Mouse (Mus musculus): ENCODE measurements around the gene Fam227b. TPM values are rescaled to one million over a fixed set of nuclear protein-coding genes. Genes with fewer than 3 reads are reported as not detected.

Fam227b gene
- polyA plus RNA-seq, 1 experiment = not detected

DNA sequence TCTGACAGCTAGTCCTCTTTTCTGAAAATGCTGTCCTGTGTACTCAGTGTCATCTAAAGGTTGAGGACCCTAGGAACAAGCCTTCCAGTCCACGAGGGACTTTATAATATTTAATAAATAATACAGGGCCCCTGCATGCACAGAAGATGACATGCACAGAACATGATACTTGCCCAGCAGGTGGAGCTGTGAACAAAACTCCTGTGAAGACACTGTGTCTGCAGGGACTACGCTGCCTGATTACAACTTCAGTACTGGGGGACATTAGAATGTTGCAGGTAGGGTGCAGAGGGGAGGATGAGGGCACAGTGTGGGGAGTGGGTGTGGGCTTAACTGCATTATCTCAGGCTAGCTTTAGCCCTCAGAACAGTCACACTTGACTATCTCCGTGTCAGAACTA, 145.7 kb downstream of the Fam227b start:
- no peaks in the 10 kb centered on the region for H3K36me3 ChIP-seq (ENCODE audit: control insufficient read depth, insufficient read depth, low read length)
- no peaks in the 10 kb centered on the region for H3K27me3 ChIP-seq (replicated peaks; ENCODE audit: control insufficient read depth, insufficient read depth, low read length)
- H3K27ac ChIP-seq (ENCODE audit: insufficient read depth, low read depth, low read length) = no peak overlapping the region
- peaks cover 4% of the 10 kb centered on the region; the same call in 1 of the 2 replicates for H3K4me1 ChIP-seq (ENCODE audit: control insufficient read depth, insufficient read depth, low read length)
- no peak overlapping the region for H3K4me3 ChIP-seq (ENCODE audit: insufficient read depth, low read depth, low read length)
- no peak for TF ChIP-seq POLR2A (IDR thresholded peaks at IDR 0.05; ENCODE audit: low read depth, low read length)
- peak; percentile 59 for TF ChIP-seq CTCF (conservative IDR thresholded peaks at IDR 0.05; ENCODE audit: insufficient read depth, insufficient read length, low read depth, low read length)
- peak; percentile 44 for DNase-seq
- WGBS = 37% methylated on average over 3 of the region's 3 CpGs

DNA sequence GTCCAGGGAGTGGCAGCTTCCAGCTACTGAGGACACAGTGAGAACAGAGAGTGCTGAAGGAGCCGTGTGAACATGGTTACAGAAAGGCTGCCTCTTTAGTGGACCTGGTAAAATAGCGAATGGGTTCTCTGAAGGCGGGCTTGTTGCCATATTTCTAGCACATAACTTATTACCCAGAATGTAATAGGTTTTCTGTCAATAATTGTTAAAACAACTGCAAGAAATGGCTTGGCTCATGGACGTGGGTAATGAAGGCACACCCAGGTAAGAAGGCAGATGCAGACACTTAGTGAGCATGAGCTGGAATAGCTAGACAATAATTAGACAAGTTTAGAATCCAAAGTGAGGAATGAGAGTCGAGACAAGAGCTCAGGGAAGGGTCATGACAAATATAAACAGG, 149.5 kb downstream of the Fam227b start:
- H3K4me1 ChIP-seq (ENCODE audit: control insufficient read depth, insufficient read depth, low read length) = peaks cover 4% of the 10 kb centered on the region; the same call in 1 of the 2 replicates
- no peak overlapping the region for H3K27ac ChIP-seq (ENCODE audit: insufficient read depth, low read depth, low read length)
- no peak overlapping the region for H3K4me3 ChIP-seq (ENCODE audit: insufficient read depth, low read depth, low read length)
- H3K27me3 ChIP-seq (replicated peaks; ENCODE audit: control insufficient read depth, insufficient read depth, low read length) = no peaks in the 10 kb centered on the region
- WGBS = 49% methylated on average over 5 of the region's 5 CpGs
- peak; percentile 69 for DNase-seq
- TF ChIP-seq CTCF (conservative IDR thresholded peaks at IDR 0.05; ENCODE audit: insufficient read depth, insufficient read length, low read depth, low read length) = no peak
- TF ChIP-seq POLR2A (IDR thresholded peaks at IDR 0.05; ENCODE audit: low read depth, low read length) = no peak
- H3K36me3 ChIP-seq (ENCODE audit: control insufficient read depth, insufficient read depth, low read length) = no peaks in the 10 kb centered on the region

GRCm38 (mm10) chr2:125975808-125976345, 175.9 kb downstream of the Fam227b start:
- Histone ChIP-seq H3K4me3 (ENCODE audit: insufficient read depth, low read depth, low read length) (no peak overlapping the region), H3K27ac (ENCODE audit: insufficient read depth, low read depth, low read length) (no peak overlapping the region), H3K27me3 (replicated peaks; ENCODE audit: control insufficient read depth, insufficient read depth, low read length) (no peaks in the 10 kb centered on the region), H3K4me1 (ENCODE audit: control insufficient read depth, insufficient read depth, low read length) (no peaks in the 10 kb centered on the region), H3K36me3 (ENCODE audit: control insufficient read depth, insufficient read depth, low read length) (peaks cover 2% of the 10 kb centered on the region; the same call in 1 of the 2 replicates)
- 46% methylated on average over 5 of the region's 5 CpGs for WGBS
- DNase-seq = no peak
- TF ChIP-seq CTCF (conservative IDR thresholded peaks at IDR 0.05; ENCODE audit: insufficient read depth, insufficient read length, low read depth, low read length) (no peak), POLR2A (IDR thresholded peaks at IDR 0.05; ENCODE audit: low read depth, low read length) (no peak)

DNA sequence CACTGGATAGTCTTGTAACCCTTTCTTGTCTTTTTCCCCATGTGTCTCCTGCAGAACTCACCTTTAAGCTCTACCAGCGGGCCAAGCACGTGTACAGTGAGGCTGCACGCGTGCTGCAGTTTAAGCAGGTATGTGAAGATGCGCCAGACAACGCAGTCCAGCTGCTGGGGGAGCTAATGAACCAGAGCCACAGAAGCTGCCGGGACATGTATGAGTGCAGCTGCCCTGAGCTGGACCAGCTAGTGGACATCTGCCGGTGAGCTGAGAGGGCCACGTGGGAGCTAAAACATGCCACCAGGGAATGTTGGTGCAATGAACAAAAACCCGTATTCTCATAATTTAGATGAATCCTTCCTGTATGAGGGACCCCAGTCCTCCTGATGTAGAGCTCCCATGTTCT, 176.6 kb downstream of the Fam227b start:
- 95% methylated on average over 10 of the region's 10 CpGs for WGBS
- Histone ChIP-seq H3K36me3 (ENCODE audit: control insufficient read depth, insufficient read depth, low read length) (peaks cover 2% of the 10 kb centered on the region; the same call in 1 of the 2 replicates), H3K27me3 (replicated peaks; ENCODE audit: control insufficient read depth, insufficient read depth, low read length) (no peaks in the 10 kb centered on the region), H3K4me1 (ENCODE audit: control insufficient read depth, insufficient read depth, low read length) (no peaks in the 10 kb centered on the region), H3K27ac (ENCODE audit: insufficient read depth, low read depth, low read length) (no peak overlapping the region), H3K4me3 (ENCODE audit: insufficient read depth, low read depth, low read length) (no peak overlapping the region)
- DNase-seq = no peak
- no peak for TF ChIP-seq POLR2A (IDR thresholded peaks at IDR 0.05; ENCODE audit: low read depth, low read length)
- no peak for TF ChIP-seq CTCF (conservative IDR thresholded peaks at IDR 0.05; ENCODE audit: insufficient read depth, insufficient read length, low read depth, low read length)

DNA sequence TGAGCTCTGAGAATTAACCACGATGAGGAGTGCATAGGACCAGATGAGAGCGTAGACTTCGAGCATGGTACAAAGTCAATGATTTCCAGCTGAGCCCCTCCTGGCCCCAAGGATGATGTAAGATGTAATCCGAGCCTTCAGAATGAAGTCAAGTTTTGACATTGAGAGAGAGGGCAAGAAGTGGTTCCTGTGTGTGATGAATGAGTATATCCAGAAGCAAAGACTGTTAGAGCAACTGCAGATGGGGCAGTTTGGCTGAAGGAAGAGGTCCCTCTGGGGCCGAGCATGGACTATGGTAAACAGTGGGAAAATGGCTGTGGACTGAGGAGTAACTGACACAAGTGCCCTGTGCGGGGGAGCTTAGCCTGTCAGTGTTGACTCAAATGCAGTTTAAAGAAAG, 178.6 kb downstream of the Fam227b start:
- Histone ChIP-seq H3K27ac (ENCODE audit: insufficient read depth, low read depth, low read length) (no peak overlapping the region), H3K4me3 (ENCODE audit: insufficient read depth, low read depth, low read length) (no peak overlapping the region), H3K36me3 (ENCODE audit: control insufficient read depth, insufficient read depth, low read length) (peaks cover 2% of the 10 kb centered on the region; the same call in 1 of the 2 replicates), H3K27me3 (replicated peaks; ENCODE audit: control insufficient read depth, insufficient read depth, low read length) (no peaks in the 10 kb centered on the region), H3K4me1 (ENCODE audit: control insufficient read depth, insufficient read depth, low read length) (no peaks in the 10 kb centered on the region)
- no peak for TF ChIP-seq CTCF (conservative IDR thresholded peaks at IDR 0.05; ENCODE audit: insufficient read depth, insufficient read length, low read depth, low read length)
- TF ChIP-seq POLR2A (IDR thresholded peaks at IDR 0.05; ENCODE audit: low read depth, low read length) = no peak
- WGBS = 42% methylated on average over 6 of the region's 6 CpGs
- peak; percentile 12 for DNase-seq

- DNase-seq = no peak
- no peaks in the 10 kb centered on the region for H3K27me3 ChIP-seq (replicated peaks; ENCODE audit: control insufficient read depth, insufficient read depth, low read length)
- no peaks in the 10 kb centered on the region for H3K36me3 ChIP-seq (ENCODE audit: control insufficient read depth, insufficient read depth, low read length)
- no peak overlapping the region for H3K27ac ChIP-seq (ENCODE audit: insufficient read depth, low read depth, low read length)
- WGBS = 87% methylated on average over 1 of the region's 1 CpGs
- H3K4me1 ChIP-seq (ENCODE audit: control insufficient read depth, insufficient read depth, low read length) = no peaks in the 10 kb centered on the region
- TF ChIP-seq POLR2A (IDR thresholded peaks at IDR 0.05; ENCODE audit: low read depth, low read length) (no peak), CTCF (conservative IDR thresholded peaks at IDR 0.05; ENCODE audit: insufficient read depth, insufficient read length, low read depth, low read length) (no peak)
- H3K4me3 ChIP-seq (ENCODE audit: insufficient read depth, low read depth, low read length) = no peak overlapping the region
Measured at GRCm38 (mm10) chr2:125968811-125969210, 183.0 kb downstream of the Fam227b start.

- WGBS = 89% methylated on average over 2 of the region's 2 CpGs
- no peak overlapping the region for H3K27ac ChIP-seq (ENCODE audit: insufficient read depth, low read depth, low read length)
- TF ChIP-seq POLR2A (IDR thresholded peaks at IDR 0.05; ENCODE audit: low read depth, low read length) (no peak), CTCF (conservative IDR thresholded peaks at IDR 0.05; ENCODE audit: insufficient read depth, insufficient read length, low read depth, low read length) (no peak)
Measured at GRCm38 (mm10) chr2:125948195-125948594, 203.6 kb downstream of the Fam227b start.

More at GRCm38 (mm10) chr2:125948195-125948594, 203.6 kb downstream of the Fam227b start:
- no peak for DNase-seq
- Histone ChIP-seq H3K36me3 (ENCODE audit: control insufficient read depth, insufficient read depth, low read length) (peaks cover 5% of the 10 kb centered on the region), H3K27me3 (replicated peaks; ENCODE audit: control insufficient read depth, insufficient read depth, low read length) (no peaks in the 10 kb centered on the region), H3K4me3 (ENCODE audit: insufficient read depth, low read depth, low read length) (no peak overlapping the region), H3K4me1 (ENCODE audit: control insufficient read depth, insufficient read depth, low read length) (no peaks in the 10 kb centered on the region)

All from kidney, adult 2 months (tissue).